Mouse (Mus musculus): ENCODE measurements around the gene Tmem245. TPM values are rescaled to one million over a fixed set of nuclear protein-coding genes. Genes with fewer than 3 reads are reported as not detected.

Tmem245 gene
- polyA plus RNA-seq, 1 experiment from 2014 or later: 6.3 TPM

GRCm38 (mm10) chr4:56845896-56846533, 101.2 kb downstream of the Tmem245 start:
- no peaks in the 10 kb centered on the region for H3K27me3 ChIP-seq (replicated peaks; ENCODE audit: control insufficient read depth, insufficient read depth, low read length)
- 0 out of 2 replicates have a peak, but pooled peaks cover 5% of the 10 kb centered on the region for H3K36me3 ChIP-seq (ENCODE audit: control insufficient read depth, insufficient read depth, low read length)
- H3K4me2 ChIP-seq (ENCODE audit: low read depth, low read length): 0 out of 2 replicates have a peak overlapping the region, but pooled peaks have one; percentile 12
- no peak overlapping the region for H3K27ac ChIP-seq (ENCODE audit: low read length)
- H3K4me3 ChIP-seq (ENCODE audit: low read length): no peak overlapping the region
- H3K9ac ChIP-seq (ENCODE audit: low read depth, low read length): no peak overlapping the region
- 57% methylated on average over 12 of the region's 12 CpGs for WGBS
- no peaks in the 10 kb centered on the region for H3K9me3 ChIP-seq (ENCODE audit: control insufficient read depth, low read length)
- H3K4me1 ChIP-seq (ENCODE audit: control insufficient read depth, insufficient read depth, low read length): peaks cover 8% of the 10 kb centered on the region; the same call in 1 of the 2 replicates
- peak; percentile 67 for ATAC-seq

- no peaks in the 10 kb centered on the region for H3K9me3 ChIP-seq (ENCODE audit: control insufficient read depth, low read length)
- H3K4me1 ChIP-seq (ENCODE audit: control insufficient read depth, insufficient read depth, low read length): peaks cover 6% of the 10 kb centered on the region; the same call in 1 of the 2 replicates
- H3K36me3 ChIP-seq (ENCODE audit: control insufficient read depth, insufficient read depth, low read length): 0 out of 2 replicates have a peak, but pooled peaks cover 5% of the 10 kb centered on the region
- H3K4me3 ChIP-seq (ENCODE audit: low read length): no peak overlapping the region
- ATAC-seq: no peak
- WGBS: 83% methylated on average over 4 of the region's 4 CpGs
- no peak overlapping the region for H3K4me2 ChIP-seq (ENCODE audit: low read depth, low read length)
- H3K9ac ChIP-seq (ENCODE audit: low read depth, low read length): no peak overlapping the region
- H3K27ac ChIP-seq (ENCODE audit: low read length): no peak overlapping the region
- H3K27me3 ChIP-seq (replicated peaks; ENCODE audit: control insufficient read depth, insufficient read depth, low read length): no peaks in the 10 kb centered on the region
Observed at GRCm38 (mm10) chr4:56844911-56845310, 102.3 kb downstream of the Tmem245 start.

GRCm38 (mm10) chr4:56843963-56844362, 103.3 kb downstream of the Tmem245 start:
- no peaks in the 10 kb centered on the region for H3K9me3 ChIP-seq (ENCODE audit: control insufficient read depth, low read length)
- no peak for ATAC-seq
- H3K27me3 ChIP-seq (replicated peaks; ENCODE audit: control insufficient read depth, insufficient read depth, low read length): no peaks in the 10 kb centered on the region
- no peak overlapping the region for H3K9ac ChIP-seq (ENCODE audit: low read depth, low read length)
- H3K36me3 ChIP-seq (ENCODE audit: control insufficient read depth, insufficient read depth, low read length): 0 out of 2 replicates have a peak, but pooled peaks cover 5% of the 10 kb centered on the region
- no peak overlapping the region for H3K27ac ChIP-seq (ENCODE audit: low read length)
- no peak overlapping the region for H3K4me3 ChIP-seq (ENCODE audit: low read length)
- WGBS: 90% methylated on average over 2 of the region's 2 CpGs
- no peak overlapping the region for H3K4me2 ChIP-seq (ENCODE audit: low read depth, low read length)
- peaks cover 6% of the 10 kb centered on the region; the same call in 1 of the 2 replicates for H3K4me1 ChIP-seq (ENCODE audit: control insufficient read depth, insufficient read depth, low read length)

GRCm38 (mm10) chr4:56842501-56842900, 104.7 kb downstream of the Tmem245 start:
- Histone ChIP-seq H3K27me3 (replicated peaks; ENCODE audit: control insufficient read depth, insufficient read depth, low read length) (no peaks in the 10 kb centered on the region), H3K4me2 (ENCODE audit: low read depth, low read length) (no peak overlapping the region), H3K27ac (ENCODE audit: low read length) (no peak overlapping the region), H3K9ac (ENCODE audit: low read depth, low read length) (no peak overlapping the region), H3K9me3 (ENCODE audit: control insufficient read depth, low read length) (no peaks in the 10 kb centered on the region), H3K4me1 (ENCODE audit: control insufficient read depth, insufficient read depth, low read length) (peaks cover 6% of the 10 kb centered on the region; the same call in 1 of the 2 replicates), H3K36me3 (ENCODE audit: control insufficient read depth, insufficient read depth, low read length) (0 out of 2 replicates have a peak, but pooled peaks cover 5% of the 10 kb centered on the region), H3K4me3 (ENCODE audit: low read length) (no peak overlapping the region)
- no peak for ATAC-seq
- WGBS: 76% methylated on average over 7 of the region's 7 CpGs

GRCm38 (mm10) chr4:56840297-56840696, 106.9 kb downstream of the Tmem245 start:
- Histone ChIP-seq H3K9me3 (ENCODE audit: control insufficient read depth, low read length) (no peaks in the 10 kb centered on the region), H3K4me1 (ENCODE audit: control insufficient read depth, insufficient read depth, low read length) (peaks cover 4% of the 10 kb centered on the region; the same call in 1 of the 2 replicates), H3K27ac (ENCODE audit: low read length) (no peak overlapping the region), H3K4me3 (ENCODE audit: low read length) (no peak overlapping the region), H3K36me3 (ENCODE audit: control insufficient read depth, insufficient read depth, low read length) (0 out of 2 replicates have a peak, but pooled peaks cover 5% of the 10 kb centered on the region), H3K4me2 (ENCODE audit: low read depth, low read length) (no peak overlapping the region), H3K9ac (ENCODE audit: low read depth, low read length) (no peak overlapping the region), H3K27me3 (replicated peaks; ENCODE audit: control insufficient read depth, insufficient read depth, low read length) (no peaks in the 10 kb centered on the region)
- 52% methylated on average over 3 of the region's 3 CpGs for WGBS
- ATAC-seq: no peak

GRCm38 (mm10) chr4:56837661-56838060, 109.6 kb downstream of the Tmem245 start:
- Histone ChIP-seq H3K4me2 (ENCODE audit: low read depth, low read length) (no peak overlapping the region), H3K27me3 (replicated peaks; ENCODE audit: control insufficient read depth, insufficient read depth, low read length) (no peaks in the 10 kb centered on the region), H3K36me3 (ENCODE audit: control insufficient read depth, insufficient read depth, low read length) (no peaks in the 10 kb centered on the region), H3K4me1 (ENCODE audit: control insufficient read depth, insufficient read depth, low read length) (peaks cover 4% of the 10 kb centered on the region; the same call in 1 of the 2 replicates), H3K4me3 (ENCODE audit: low read length) (no peak overlapping the region), H3K9me3 (ENCODE audit: control insufficient read depth, low read length) (no peaks in the 10 kb centered on the region), H3K9ac (ENCODE audit: low read depth, low read length) (no peak overlapping the region), H3K27ac (ENCODE audit: low read length) (no peak overlapping the region)
- ATAC-seq: no peak
- WGBS: 84% methylated on average over 6 of the region's 6 CpGs

- H3K4me2 ChIP-seq (ENCODE audit: low read depth, low read length): no peak overlapping the region
- ATAC-seq: no peak
- H3K36me3 ChIP-seq (ENCODE audit: control insufficient read depth, insufficient read depth, low read length): no peaks in the 10 kb centered on the region; the same call in 1 of the 2 replicates
- no peak overlapping the region for H3K9ac ChIP-seq (ENCODE audit: low read depth, low read length)
- H3K27me3 ChIP-seq (replicated peaks; ENCODE audit: control insufficient read depth, insufficient read depth, low read length): no peaks in the 10 kb centered on the region
- H3K27ac ChIP-seq (ENCODE audit: low read length): no peak overlapping the region
- WGBS: 84% methylated on average over 7 of the region's 7 CpGs
- no peak overlapping the region for H3K4me3 ChIP-seq (ENCODE audit: low read length)
- no peaks in the 10 kb centered on the region for H3K4me1 ChIP-seq (ENCODE audit: control insufficient read depth, insufficient read depth, low read length)
- H3K9me3 ChIP-seq (ENCODE audit: control insufficient read depth, low read length): no peaks in the 10 kb centered on the region
Observed at GRCm38 (mm10) chr4:56831998-56832397, 115.2 kb downstream of the Tmem245 start.

GRCm38 (mm10) chr4:56831013-56831609, 116.1 kb downstream of the Tmem245 start:
- WGBS: 64% methylated on average over 13 of the region's 13 CpGs
- no peak overlapping the region for H3K4me3 ChIP-seq (ENCODE audit: low read length)
- ATAC-seq: no peak
- H3K4me1 ChIP-seq (ENCODE audit: control insufficient read depth, insufficient read depth, low read length): no peaks in the 10 kb centered on the region
- H3K27me3 ChIP-seq (replicated peaks; ENCODE audit: control insufficient read depth, insufficient read depth, low read length): no peaks in the 10 kb centered on the region
- no peaks in the 10 kb centered on the region for H3K9me3 ChIP-seq (ENCODE audit: control insufficient read depth, low read length)
- no peak overlapping the region for H3K9ac ChIP-seq (ENCODE audit: low read depth, low read length)
- H3K27ac ChIP-seq (ENCODE audit: low read length): no peak overlapping the region
- H3K4me2 ChIP-seq (ENCODE audit: low read depth, low read length): no peak overlapping the region
- no peaks in the 10 kb centered on the region; the same call in 1 of the 2 replicates for H3K36me3 ChIP-seq (ENCODE audit: control insufficient read depth, insufficient read depth, low read length)

- Histone ChIP-seq H3K4me1 (ENCODE audit: control insufficient read depth, insufficient read depth, low read length) (no peaks in the 10 kb centered on the region), H3K27ac (ENCODE audit: low read length) (no peak overlapping the region), H3K9me3 (ENCODE audit: control insufficient read depth, low read length) (no peaks in the 10 kb centered on the region), H3K27me3 (replicated peaks; ENCODE audit: control insufficient read depth, insufficient read depth, low read length) (no peaks in the 10 kb centered on the region), H3K36me3 (ENCODE audit: control insufficient read depth, insufficient read depth, low read length) (no peaks in the 10 kb centered on the region; the same call in 1 of the 2 replicates), H3K4me3 (ENCODE audit: low read length) (no peak overlapping the region), H3K4me2 (ENCODE audit: low read depth, low read length) (no peak overlapping the region), H3K9ac (ENCODE audit: low read depth, low read length) (no peak overlapping the region)
- 72% methylated on average over 7 of the region's 7 CpGs for WGBS
- no peak for ATAC-seq
Observed at GRCm38 (mm10) chr4:56829511-56829921, 117.7 kb downstream of the Tmem245 start.

All from intestine, embryonic 16.5 days (tissue).